Mouse (Mus musculus) duodenum, adult 2 months (tissue): ENCODE measurements around the gene Gm17334. TPM values are rescaled to one million over a fixed set of nuclear protein-coding genes. Genes with fewer than 3 reads are reported as not detected.

ENCODE experiments used
- polyA plus RNA-seq: library from polyadenylated mRNA; depleted of rRNA; stranded (reverse); fragments of >200 nt; gene quantifications from 2 replicates; pipeline ENCODE4 v1.2.3, GENCODE M21; 2012; ENCODE audit warnings: low replicate concordance; rRNA removed

Gene Gm17334
- polyA plus RNA-seq, result 0.60 and 2.3 TPM in 2 replicates

DNA sequence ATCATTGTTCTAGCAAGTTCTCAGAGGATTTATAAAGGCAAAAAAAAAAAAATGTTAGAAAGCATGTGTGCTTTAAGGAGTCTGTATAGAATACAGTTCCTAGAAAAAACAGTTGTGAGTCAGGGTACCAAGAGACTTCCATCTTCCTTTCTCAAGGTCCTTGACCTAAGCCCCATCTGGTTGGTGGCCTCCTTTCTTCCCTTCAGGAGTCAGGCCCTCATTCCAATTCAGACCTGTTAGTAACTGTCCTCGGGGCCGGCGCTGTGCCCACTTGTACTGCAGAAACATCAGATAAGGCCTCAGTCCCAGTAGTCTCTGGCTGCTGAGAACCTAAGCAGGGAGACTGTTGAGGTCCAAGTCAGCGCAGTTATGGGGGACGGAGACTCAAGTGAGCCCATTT is at the start of gene Gm17334:
TSS of gene Gm17334 (minus strand) at position 101 of the 400 bp plus-strand sequence.

DNA sequence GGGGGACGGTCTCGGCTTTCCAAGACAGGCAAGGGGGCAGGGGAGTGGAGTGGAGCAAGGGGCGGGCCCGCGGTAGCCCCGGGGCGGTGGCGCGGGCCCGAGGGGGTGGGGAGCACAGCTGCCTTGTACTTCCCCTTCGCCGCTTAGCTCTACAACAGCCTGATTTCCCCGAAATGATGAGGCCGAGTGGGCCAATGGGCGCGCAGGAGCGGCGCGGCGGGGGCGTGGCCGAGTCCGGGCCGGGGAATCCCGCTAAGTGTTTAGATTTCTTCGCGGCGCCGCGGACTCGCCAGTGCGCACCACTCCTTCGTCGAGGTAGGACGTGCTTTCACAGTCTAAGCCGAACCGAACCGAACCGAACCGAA is 3.2 kb downstream of the Gm17334 start, which contains the start of gene Irf1:
TSS of gene Irf1 (plus strand) at position 255 of the 365 bp plus-strand sequence.

Other genes starting within 250 kb of the Gm17334 start
- gene Kif3a, start 205.8 kb downstream of the Gm17334 start, polyA plus RNA-seq, result 0.30 and 0.69 TPM in 2 replicates
- 0.39 TPM in 1 of 2 replicates, not detected in the other for gene Il4, start 154.5 kb downstream of the Gm17334 start, polyA plus RNA-seq
- gene Il13, start 138.5 kb downstream of the Gm17334 start, polyA plus RNA-seq, result not detected in 2 replicates
- gene Rad50, start 65.9 kb downstream of the Gm17334 start, polyA plus RNA-seq, result 1.8 and 2.0 TPM in 2 replicates
- gene Il5, start 52.4 kb downstream of the Gm17334 start, polyA plus RNA-seq, result not detected in 2 replicates
- gene Irf1, start 3.2 kb downstream of the Gm17334 start, polyA plus RNA-seq, result 145 and 175 TPM in 2 replicates
- gene Gm12216, start 86.1 kb upstream of the Gm17334 start, polyA plus RNA-seq, result 6.2 and 8.9 TPM in 2 replicates
- 37.1 and 42.9 TPM in 2 replicates for gene Slc22a5, start 118.5 kb upstream of the Gm17334 start, polyA plus RNA-seq
- 5.0 and 6.6 TPM in 2 replicates for gene Slc22a21, start 207.1 kb upstream of the Gm17334 start, polyA plus RNA-seq